Mouse (Mus musculus) CH12.LX (cell line): ENCODE data around the gene Heyl. TPM values are rescaled to one million over a fixed set of nuclear protein-coding genes. Genes with fewer than 3 reads are reported as not detected.

Experiments
- DNase-seq: peaks from one replicate; pipeline ENCODE4 v3.0.0-alpha.2; 2013; ENCODE audit errors: extremely low read depth
- H3K27ac ChIP-seq: 2 replicates; pipeline ENCODE4 v1.5.1; 2012; ENCODE audit warnings: low read depth, mild to moderate bottlenecking, control low read depth, moderate library complexity; ENCODE audit not compliant: insufficient read depth
- H3K27me3 ChIP-seq: replicated peaks from 2 replicates; pipeline ENCODE3; 2012; ENCODE audit warnings: inconsistent platforms
- H3K36me3 ChIP-seq, 2 experiments: replicated peaks in 1 of 2; 2 replicates each; pipeline versions ENCODE3 to v1.6.1; 2012; ENCODE audit warnings: inconsistent platforms in 1 of 2, low read length in 1 of 2, mild to moderate bottlenecking in 1 of 2, mixed read lengths in 1 of 2, moderate library complexity in 1 of 2; ENCODE audit not compliant: control insufficient read depth in 1 of 2, insufficient read depth in 1 of 2
- H3K4me1 ChIP-seq, 2 experiments: 2 replicates each; pipeline ENCODE4 v1.6.1; 2012; ENCODE audit warnings: inconsistent platforms in 1 of 2, moderate library complexity in 1 of 2; ENCODE audit not compliant: insufficient read depth in 2 of 2, control insufficient read depth in 1 of 2
- H3K4me2 ChIP-seq: 2 replicates; pipeline ENCODE4 v1.6.1; 2012; ENCODE audit warnings: low read depth, mild to moderate bottlenecking, control low read depth; ENCODE audit not compliant: poor library complexity, insufficient read depth, severe bottlenecking
- H3K4me3 ChIP-seq, 3 experiments: fragments of 150-350 bp in 1 of 3; sonication (generic) in 1 of 3; replicated peaks in 1 of 3; 2 replicates each; pipeline versions ENCODE3 to v1.5.1; 2011 to 2012; ENCODE audit warnings: low read depth in 2 of 3, low read length in 2 of 3, mild to moderate bottlenecking in 2 of 3, moderate library complexity in 2 of 3, control low read depth in 1 of 3, improper control_type of control experiment in 1 of 3, inconsistent platforms in 1 of 3, mixed read lengths in 1 of 3; ENCODE audit not compliant: poor library complexity in 1 of 3
- H3K79me2 ChIP-seq: replicated peaks from 2 replicates; pipeline ENCODE4 v1.6.1; 2012; ENCODE audit warnings: mild to moderate bottlenecking, moderate library complexity; ENCODE audit not compliant: control insufficient read depth, poor library complexity, insufficient read depth, severe bottlenecking; ENCODE audit errors: extremely low read depth
- H3K9ac ChIP-seq: 2 replicates; pipeline ENCODE4 v1.6.1; 2012; ENCODE audit warnings: low read depth, mild to moderate bottlenecking, control low read depth, moderate library complexity; ENCODE audit not compliant: insufficient read depth
- H3K9me3 ChIP-seq: replicated peaks from 2 replicates; pipeline ENCODE3; 2012; ENCODE audit warnings: low read length, inconsistent platforms, mixed read lengths
- BHLHE40 ChIP-seq: IDR thresholded peaks from 2 replicates; pipeline ENCODE4 v1.6.1; 2011; ENCODE audit warnings: mild to moderate bottlenecking, low read depth, low read length, improper control_type of control experiment
- CHD1 ChIP-seq: IDR thresholded peaks from 2 replicates; pipeline ENCODE4 v1.6.1; 2012; ENCODE audit warnings: low read depth, low read length, improper control_type of control experiment, inconsistent platforms
- ELF1 ChIP-seq: IDR thresholded peaks from 2 replicates; pipeline ENCODE4 v1.6.1; 2014; ENCODE audit warnings: low read depth, mild to moderate bottlenecking, inconsistent platforms, low read length, improper control_type of control experiment
- EP300 ChIP-seq: IDR thresholded peaks from 2 replicates; pipeline ENCODE4 v1.6.1; 2011; ENCODE audit warnings: low read length, improper control_type of control experiment
- IRF4 ChIP-seq: IDR thresholded peaks from 2 replicates; pipeline ENCODE4 v1.6.1; 2014; ENCODE audit warnings: low read depth, mild to moderate bottlenecking, inconsistent platforms, low read length, improper control_type of control experiment
- JUN ChIP-seq: IDR thresholded peaks from 2 replicates; pipeline ENCODE4 v1.6.1; 2011; ENCODE audit warnings: low read depth, mild to moderate bottlenecking, low read length, improper control_type of control experiment, moderate library complexity; ENCODE audit not compliant: insufficient read depth
- MAFK ChIP-seq: IDR thresholded peaks from 2 replicates; pipeline ENCODE4 v1.6.1; 2011; ENCODE audit warnings: low read length, improper control_type of control experiment; ENCODE audit not compliant: insufficient replicate concordance
- MAX ChIP-seq: IDR thresholded peaks from 2 replicates; pipeline ENCODE4 v1.6.1; 2011; ENCODE audit warnings: low read length, improper control_type of control experiment
- MEF2A ChIP-seq: IDR thresholded peaks from 2 replicates; pipeline ENCODE4 v1.6.1; 2014; ENCODE audit warnings: low read depth, mild to moderate bottlenecking, inconsistent platforms, low read length, improper control_type of control experiment, borderline replicate concordance
- MYC ChIP-seq: IDR thresholded peaks from 2 replicates; pipeline ENCODE4 v1.6.1; 2011; ENCODE audit warnings: low read depth, mild to moderate bottlenecking, improper control_type of control experiment, low read length
- PAX5 ChIP-seq: IDR thresholded peaks from 2 replicates; pipeline ENCODE4 v1.6.1; 2012; ENCODE audit warnings: low read length, inconsistent platforms, mixed read lengths
- RAD21 ChIP-seq: IDR thresholded peaks from 2 replicates; pipeline ENCODE4 v1.6.1; 2011; ENCODE audit warnings: low read depth, mild to moderate bottlenecking, low read length, improper control_type of control experiment, moderate library complexity
- TBP ChIP-seq: conservative IDR thresholded peaks from 2 replicates; pipeline ENCODE4 v1.6.1; 2011; ENCODE audit warnings: low read depth, low read length, improper control_type of control experiment
- TCF12 ChIP-seq: IDR thresholded peaks from 2 replicates; pipeline ENCODE4 v1.6.1; 2014; ENCODE audit warnings: low read depth, mild to moderate bottlenecking, inconsistent platforms, low read length, improper control_type of control experiment
- UBTF ChIP-seq: IDR thresholded peaks from 2 replicates; pipeline ENCODE4 v1.6.1; 2012; ENCODE audit warnings: low read depth, mild to moderate bottlenecking, inconsistent platforms, low read length, improper control_type of control experiment, moderate library complexity
- ZC3H11A ChIP-seq: IDR thresholded peaks from 2 replicates; pipeline ENCODE4 v1.6.1; 2012; ENCODE audit warnings: low read depth, mild to moderate bottlenecking, inconsistent platforms, low read length, improper control_type of control experiment
- ZKSCAN1 ChIP-seq: IDR thresholded peaks from 2 replicates; pipeline ENCODE4 v1.6.1; 2012; ENCODE audit warnings: low read depth, inconsistent platforms, low read length, improper control_type of control experiment, borderline replicate concordance
- ZMIZ1 ChIP-seq: IDR thresholded peaks from 2 replicates; pipeline ENCODE4 v1.6.1; 2012; ENCODE audit warnings: low read depth, mild to moderate bottlenecking, inconsistent platforms, low read length, improper control_type of control experiment
- dilution Hi-C: fragments of 300-500 bp; cut with MboI; formaldehyde crosslinking; loops from 2 replicates; pipeline ENCODE4 v1.14.3; 2020; ENCODE audit warnings: low sequenced_read_pairs; ENCODE audit not compliant: extremely low pct_unique_long_range_greater_than_20kb, extremely low pct_ligation_motif_present
- in situ Hi-C: fragments of 300-500 bp; cut with MboI; formaldehyde crosslinking; loops from 3 replicates; pipeline ENCODE4 v1.14.3; 2019; ENCODE audit warnings: low sequenced_read_pairs, low pct_ligation_motif_present, low pct_unique_long_range_greater_than_20kb, mixed read lengths
- polyA plus RNA-seq: library from polyadenylated mRNA; unstranded; fragments of >175 nt; gene quantifications from 2 replicates; pipeline ENCODE4 v1.2.1, GENCODE M21; 2012; ENCODE audit warnings: low read depth; ENCODE audit not compliant: insufficient read length
- total RNA-seq, 2 experiments: library from RNA; depleted of rRNA; stranded (reverse); fragments of 300-350 nt in 1 of 2; fragments of >200 nt in 1 of 2; gene quantifications; 2 replicates each; pipeline ENCODE4 v1.2.3; 2012 to 2014

The Heyl gene
- total and polyA plus RNA-seq, 3 experiments = not detected

DNA sequence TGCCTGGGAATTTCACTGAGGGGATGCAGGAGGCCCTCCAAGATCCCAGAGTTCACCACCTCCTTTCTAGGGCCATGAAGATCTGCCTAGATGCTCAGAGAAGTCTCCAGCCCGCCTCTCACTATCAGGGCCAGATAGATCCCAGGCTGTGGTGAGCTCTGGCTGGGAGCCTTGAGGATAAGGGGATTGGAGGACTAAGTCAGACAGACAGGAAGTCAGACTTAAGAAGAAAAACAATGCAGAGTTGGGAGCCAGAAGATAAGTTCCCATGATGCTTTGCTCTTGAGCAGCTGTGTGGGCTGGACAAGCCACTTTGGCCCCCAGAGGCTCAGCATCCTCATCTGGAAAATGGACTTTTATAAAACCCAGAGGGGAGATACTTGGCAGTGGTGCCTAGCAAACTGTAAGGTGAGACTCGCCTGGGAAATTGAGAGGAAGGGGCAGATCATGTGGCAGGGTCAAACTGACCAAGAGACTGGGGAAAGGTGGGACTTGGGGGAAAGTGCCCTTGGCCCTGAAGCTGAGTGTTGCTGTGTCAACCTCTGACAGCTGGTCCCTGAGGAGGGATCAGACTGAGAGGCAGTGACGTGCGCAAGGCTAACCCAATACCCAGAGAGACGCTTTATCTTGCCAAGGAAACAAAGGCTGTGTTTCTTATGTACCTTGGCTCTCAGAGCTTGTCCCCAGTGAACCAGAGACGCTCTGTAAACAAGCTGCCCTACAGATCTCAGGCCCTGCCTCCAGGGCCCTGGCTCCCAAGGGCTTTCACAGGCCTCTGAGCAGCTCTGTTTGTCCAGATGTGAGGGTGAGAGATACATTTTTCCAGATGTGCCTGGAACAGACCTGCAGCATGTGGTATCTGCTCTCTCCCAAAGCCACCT lies 4.3 kb downstream of the Heyl start:
- in situ Hi-C loops (no loop called here), dilution Hi-C loops (no loop called here)
- no peak for TF ChIP-seq CHD1
- TF ChIP-seq MYC = no peak
- no peak for TF ChIP-seq MEF2A
- TF ChIP-seq MAFK = no peak
- TF ChIP-seq JUN = no peak
- TF ChIP-seq IRF4 = no peak
- TF ChIP-seq ZKSCAN1 = no peak
- TF ChIP-seq TCF12 = no peak
- Histone ChIP-seq H3K4me3 (no peak overlapping the region), H3K36me3 (no peaks in the 10 kb centered on the region), H3K27me3 (peaks cover 85% of the 10 kb centered on the region), H3K27ac (no peak overlapping the region), H3K79me2 (no peaks in the 10 kb centered on the region), H3K4me1 (peaks cover 15 to 42% of the 10 kb centered on the region in 2 experiments), H3K4me2 (no peak overlapping the region), H3K9ac (no peak overlapping the region), H3K9me3 (no peaks in the 10 kb centered on the region)
- DNase-seq = no peak

GRCm38 (mm10) chr4:123239361-123240203 lies 6.2 kb downstream of the Heyl start:
- no peaks in the 10 kb centered on the region for H3K36me3 ChIP-seq
- H3K9ac ChIP-seq = no peak overlapping the region
- dilution Hi-C loops (no loop called here), in situ Hi-C loops (no loop called here)
- no peak for TF ChIP-seq BHLHE40
- no peak for TF ChIP-seq ZKSCAN1
- TF ChIP-seq EP300 = no peak
- no peak overlapping the region for H3K27ac ChIP-seq
- no peak for DNase-seq
- H3K27me3 ChIP-seq = peaks cover 87% of the 10 kb centered on the region
- H3K4me3 ChIP-seq = no peak overlapping the region
- H3K9me3 ChIP-seq = no peaks in the 10 kb centered on the region
- no peaks in the 10 kb centered on the region for H3K79me2 ChIP-seq
- peaks cover 9 to 27% of the 10 kb centered on the region in 2 experiments; a peak in 2 of 4 replicates for H3K4me1 ChIP-seq
- H3K4me2 ChIP-seq = no peak overlapping the region

GRCm38 (mm10) chr4:123246221-123246620 lies 12.9 kb downstream of the Heyl start:
- TF ChIP-seq PAX5 = no peak
- TF ChIP-seq ELF1 = no peak
- no peak for TF ChIP-seq CHD1
- TF ChIP-seq UBTF = no peak
- TF ChIP-seq TCF12 = no peak
- TF ChIP-seq RAD21 = no peak
- TF ChIP-seq ZKSCAN1 = no peak
- no peak for TF ChIP-seq ZMIZ1
- no peak for TF ChIP-seq TBP
- TF ChIP-seq MAX = no peak
- no peak for TF ChIP-seq ZC3H11A
- no peak for TF ChIP-seq MAFK
- no peak for TF ChIP-seq EP300
- TF ChIP-seq BHLHE40 = no peak
- Histone ChIP-seq H3K4me1 (no peaks in the 10 kb centered on the region), H3K36me3 (no peaks in the 10 kb centered on the region), H3K27ac (no peak overlapping the region), H3K27me3 (peaks cover 82% of the 10 kb centered on the region), H3K9me3 (no peaks in the 10 kb centered on the region), H3K9ac (no peak overlapping the region), H3K4me3 (no peak overlapping the region), H3K4me2 (no peak overlapping the region), H3K79me2 (no peaks in the 10 kb centered on the region)
- dilution Hi-C loops = no loop called here
- DNase-seq = no peak
- in situ Hi-C loops = no loop called here
